Mouse (Mus musculus): ENCODE measurements around the gene 3110021N24Rik. TPM values are rescaled to one million over a fixed set of nuclear protein-coding genes. Genes with fewer than 3 reads are reported as not detected.

3110021N24Rik gene
- total RNA-seq, 2 experiments from 2014 or later = 1.3 to 1.5 TPM

GRCm38 (mm10) chr4:108789258-108789936, 69.9 kb downstream of the 3110021N24Rik start:
- intact Hi-C loops (cut with DNase I) = no loop called here
- DNase-seq (ENCODE audit: low spot score in 2 of 2) = no peak

- intact Hi-C loops (cut with DNase I) = no loop called here
- no peak for DNase-seq (ENCODE audit: low spot score in 2 of 2)
These were observed 71.1 kb downstream of the 3110021N24Rik start for GRCm38 (mm10) chr4:108790507-108790906.

GRCm38 (mm10) chr4:108793941-108794340, 74.5 kb downstream of the 3110021N24Rik start:
- DNase-seq (ENCODE audit: low spot score in 2 of 2) = no peak
- intact Hi-C loops (cut with DNase I) = no loop called here

- no peak for DNase-seq (ENCODE audit: low spot score in 2 of 2)
- intact Hi-C loops (cut with DNase I) = loop anchor here (5.0 kb wide), 1 partner anchor 181 kb away; no protein-coding TSS in a partner anchor
These were observed 77.3 kb downstream of the 3110021N24Rik start for GRCm38 (mm10) chr4:108796701-108797100.

GRCm38 (mm10) chr4:108798083-108798830, 78.8 kb downstream of the 3110021N24Rik start:
- DNase-seq (ENCODE audit: low spot score in 2 of 2) = peak; percentile 50 to 66
- intact Hi-C loops (cut with DNase I) = loop anchor here (5.0 kb wide), 1 partner anchor 179 kb away; no protein-coding TSS in a partner anchor

- intact Hi-C loops (cut with DNase I) = no loop called here
These were observed 84.1 kb downstream of the 3110021N24Rik start for GRCm38 (mm10) chr4:108803535-108803934.

GRCm38 (mm10) chr4:108811142-108811541, 91.7 kb downstream of the 3110021N24Rik start:
- no peak for DNase-seq (ENCODE audit: low spot score in 2 of 2)
- intact Hi-C loops (cut with DNase I) = no loop called here

More at GRCm38 (mm10) chr4:108803535-108803934, 84.1 kb downstream of the 3110021N24Rik start:
- peak in 1 of 2 experiments; percentile 17 for DNase-seq (ENCODE audit: low spot score in 2 of 2)

- intact Hi-C loops (cut with DNase I) = no loop called here
- DNase-seq (ENCODE audit: low spot score in 2 of 2) = no peak
These were observed 92.1 kb downstream of the 3110021N24Rik start for GRCm38 (mm10) chr4:108811550-108811949.

- intact Hi-C loops (cut with DNase I) = no loop called here
- DNase-seq (ENCODE audit: low spot score in 2 of 2) = no peak
These were observed 106.2 kb downstream of the 3110021N24Rik start for GRCm38 (mm10) chr4:108825677-108826076.

- intact Hi-C loops (cut with DNase I) = no loop called here
These were observed 106.6 kb downstream of the 3110021N24Rik start for GRCm38 (mm10) chr4:108826096-108826495.

GRCm38 (mm10) chr4:108826643-108827042, 107.2 kb downstream of the 3110021N24Rik start:
- intact Hi-C loops (cut with DNase I) = no loop called here
- no peak for DNase-seq (ENCODE audit: low spot score in 2 of 2)

More at GRCm38 (mm10) chr4:108826096-108826495, 106.6 kb downstream of the 3110021N24Rik start:
- DNase-seq (ENCODE audit: low spot score in 2 of 2) = no peak

- peak in 1 of 2 experiments; percentile 39 for DNase-seq (ENCODE audit: low spot score in 2 of 2)
- intact Hi-C loops (cut with DNase I) = no loop called here
These were observed 111.2 kb downstream of the 3110021N24Rik start for GRCm38 (mm10) chr4:108830698-108831097.

Other genes with a start within 250 kb of the 3110021N24Rik start
- 10 to 100 TPM; 28.1 to 32.9 TPM for gene Prpf38a, start 140.3 kb upstream of the 3110021N24Rik start, total RNA-seq (2021)
- gene Orc1, start 140.2 kb upstream of the 3110021N24Rik start, total RNA-seq (2021) = under 1 TPM; 0.27 to 0.39 TPM
- 10 to 100 TPM; 31.9 to 34.3 TPM for gene Cc2d1b, start 99.7 kb upstream of the 3110021N24Rik start, total RNA-seq (2021)
- gene Zfyve9, start 61.1 kb downstream of the 3110021N24Rik start, total RNA-seq (2021) = 10 to 100 TPM; 61.3 to 65.1 TPM
- 10 to 100 TPM; 82.7 to 86.9 TPM for gene Btf3l4, start 114.0 kb downstream of the 3110021N24Rik start, total RNA-seq (2021)
- gene Txndc12, start 115.0 kb downstream of the 3110021N24Rik start, total RNA-seq (2021) = 10 to 100 TPM; 35.4 to 41.0 TPM
- 10 to 100 TPM; 15.4 to 18.7 TPM for gene Kti12, start 128.1 kb downstream of the 3110021N24Rik start, total RNA-seq (2021)
- not detected for gene A730015C16Rik, start 129.0 kb downstream of the 3110021N24Rik start, total RNA-seq (2021)
- 10 to 100 TPM; 90.0 to 96.0 TPM for gene Rab3b, start 159.4 kb downstream of the 3110021N24Rik start, total RNA-seq (2021)

Data from left cerebral cortex, postnatal 25 days (tissue).